Mouse (Mus musculus) kidney, postnatal 25 days (tissue): ENCODE measurements around the gene Dusp2.

Source experiments
- DNase-seq, 2 experiments: peaks; one replicate each; pipeline ENCODE4 v3.0.0; 2021; ENCODE audit warnings: mixed read lengths in 2 of 2

Dusp2 gene

GRCm38 (mm10) chr2:127324456-127324855 lies 11.5 kb upstream of the Dusp2 start:
- DNase-seq = no peak

GRCm38 (mm10) chr2:127328090-127328851 lies 7.7 kb upstream of the Dusp2 start:
- peak in 1 of 2 experiments; percentile 50 for DNase-seq

- DNase-seq = no peak
Measured at GRCm38 (mm10) chr2:127332807-127333570, 3.0 kb upstream of the Dusp2 start.

- DNase-seq = peak; percentile 24 to 40
Measured at GRCm38 (mm10) chr2:127333945-127334603, 1.9 kb upstream of the Dusp2 start.

- no peak for DNase-seq
Measured at GRCm38 (mm10) chr2:127335078-127335541, 849 bp upstream of the Dusp2 start.

- peak; percentile 16 to 41 for DNase-seq
Measured at GRCm38 (mm10) chr2:127336497-127336832, 506 bp downstream of the Dusp2 start.

- no peak for DNase-seq
Measured at GRCm38 (mm10) chr2:127336885-127337284, 926 bp downstream of the Dusp2 start.

GRCm38 (mm10) chr2:127337531-127337930 lies 1.6 kb downstream of the Dusp2 start:
- DNase-seq = no peak

GRCm38 (mm10) chr2:127338012-127338411 lies 2.1 kb downstream of the Dusp2 start:
- no peak for DNase-seq

- DNase-seq = no peak
Measured at GRCm38 (mm10) chr2:127338416-127338815, 2.5 kb downstream of the Dusp2 start, which contains the start of gene Astl. TSS of gene Astl (plus strand) at chr2:127338639.

GRCm38 (mm10) chr2:127338833-127339232 lies 2.9 kb downstream of the Dusp2 start:
- DNase-seq = no peak

- DNase-seq = no peak
Measured at GRCm38 (mm10) chr2:127339262-127339661, 3.3 kb downstream of the Dusp2 start.

GRCm38 (mm10) chr2:127341159-127341558 lies 5.2 kb downstream of the Dusp2 start:
- peak; percentile 69 to 81 for DNase-seq

GRCm38 (mm10) chr2:127346334-127346733 lies 10.4 kb downstream of the Dusp2 start:
- no peak for DNase-seq

GRCm38 (mm10) chr2:127347147-127347985 lies 11.4 kb downstream of the Dusp2 start:
- no peak for DNase-seq

GRCm38 (mm10) chr2:127353881-127354280 lies 17.9 kb downstream of the Dusp2 start:
- peak in 1 of 2 experiments; percentile 29 for DNase-seq

GRCm38 (mm10) chr2:127362459-127363281 lies 26.7 kb downstream of the Dusp2 start, which contains the start of gene Adra2b:
TSS of gene Adra2b (plus strand) at chr2:127363208.
- DNase-seq = peak; percentile 95 to 96

- no peak for DNase-seq
Measured at GRCm38 (mm10) chr2:127363282-127363652, 27.3 kb downstream of the Dusp2 start.

GRCm38 (mm10) chr2:127363696-127364095 lies 27.7 kb downstream of the Dusp2 start:
- DNase-seq = peak; percentile 57 to 70

- peak; percentile 72 to 88 for DNase-seq
Measured at GRCm38 (mm10) chr2:127364452-127364851, 28.5 kb downstream of the Dusp2 start.

GRCm38 (mm10) chr2:127367126-127367820 lies 31.3 kb downstream of the Dusp2 start:
- peak; percentile 59 to 87 for DNase-seq
